Mouse (Mus musculus) erythroblast, adult 5-6 weeks (primary cell): ENCODE results near the gene Etv2. TPM values are rescaled to one million over a fixed set of nuclear protein-coding genes. Genes with fewer than 3 reads are reported as not detected.

ENCODE experiments used
- ATAC-seq: replicated peaks from 2 replicates; pipeline ENCODE4 v1.8.0; 2016; ENCODE audit warnings: moderate number of reproducible peaks, mild to moderate bottlenecking, moderate TSS enrichment, inconsistent platforms; ENCODE audit not compliant: poor library complexity, low FRiP score, severe bottlenecking
- total RNA-seq, 2 experiments: library from RNA; stranded (forward) in 1 of 2; stranded (reverse) in 1 of 2; fragments of 150-400 nt in 1 of 2; fragments of 200-764, 138-1000 nt in 1 of 2; gene quantifications; 2 replicates each; pipeline versions ENCODE4 v1.2.3 to v1.2.4; 2015 to 2017; ENCODE audit warnings: low replicate concordance in 2 of 2

Gene Etv2
- total RNA-seq (2015; ENCODE audit: low replicate concordance) (not detected in 2 replicates), total RNA-seq (2017; ENCODE audit: low replicate concordance) (not detected in 2 replicates)

DNA sequence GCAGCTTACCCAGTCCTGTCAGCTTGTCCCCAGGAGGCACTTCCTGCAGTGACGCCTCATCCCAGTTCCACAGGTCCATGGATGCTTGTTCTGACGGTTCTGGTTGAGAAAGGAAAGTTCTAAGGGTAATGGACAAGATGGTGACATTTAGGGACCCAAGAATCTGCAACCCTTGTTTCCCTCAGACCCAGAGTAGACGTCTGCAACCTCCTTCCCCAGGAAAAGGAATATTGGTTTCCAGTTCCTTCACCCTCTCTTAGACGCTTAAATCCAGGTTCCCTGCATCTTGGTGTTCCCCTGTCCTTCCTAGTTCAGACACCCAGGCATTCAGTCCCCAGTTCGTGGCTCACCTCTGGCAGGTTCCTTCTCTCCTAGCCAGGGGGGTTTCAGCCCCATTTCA is at the start of gene Etv2:
Gene Etv2 (minus strand): TSS at position 101 of the 400 bp plus-strand sequence.
- no peak for ATAC-seq

DNA sequence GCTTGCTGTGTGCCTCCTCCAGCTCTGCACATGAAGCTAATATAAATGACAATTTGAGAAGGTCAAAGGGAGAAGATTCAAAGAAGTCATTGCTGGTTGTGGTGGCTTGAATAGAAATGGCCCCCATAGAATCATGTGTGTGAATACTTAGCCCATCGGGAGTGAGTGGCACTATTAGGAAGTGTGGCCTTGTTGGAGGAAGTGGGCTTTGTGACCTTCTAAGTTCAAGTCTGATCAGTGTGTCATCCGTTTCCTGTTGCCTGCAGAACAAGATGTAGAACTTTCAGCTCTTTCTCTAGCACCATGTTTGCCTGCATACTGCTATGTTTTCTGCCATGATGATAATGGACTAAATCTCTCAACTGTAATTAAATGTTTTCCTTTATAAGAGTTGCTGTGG is 47.8 kb upstream of the Etv2 start:
- ATAC-seq: no peak

DNA sequence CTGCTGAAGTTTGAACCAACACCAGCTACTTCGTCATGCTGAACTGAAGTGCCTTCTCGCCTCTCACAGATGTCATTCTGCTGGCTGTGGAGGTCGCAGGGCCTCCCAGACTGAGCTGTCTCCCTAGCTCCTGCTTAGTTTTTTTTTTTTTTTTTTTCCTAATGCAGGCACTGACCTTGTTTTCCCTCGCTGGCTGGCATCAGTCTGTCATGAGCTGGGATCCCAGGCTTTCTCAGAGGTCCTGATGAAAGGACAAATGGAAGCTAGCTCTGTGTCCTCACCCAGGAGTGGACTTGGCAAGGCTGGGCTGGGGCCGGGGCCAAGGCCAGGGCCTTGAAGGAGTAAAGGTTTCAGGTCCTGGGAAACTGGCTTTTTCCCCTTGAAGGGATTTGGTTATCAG is 46.2 kb upstream of the Etv2 start:
- ATAC-seq: no peak

DNA sequence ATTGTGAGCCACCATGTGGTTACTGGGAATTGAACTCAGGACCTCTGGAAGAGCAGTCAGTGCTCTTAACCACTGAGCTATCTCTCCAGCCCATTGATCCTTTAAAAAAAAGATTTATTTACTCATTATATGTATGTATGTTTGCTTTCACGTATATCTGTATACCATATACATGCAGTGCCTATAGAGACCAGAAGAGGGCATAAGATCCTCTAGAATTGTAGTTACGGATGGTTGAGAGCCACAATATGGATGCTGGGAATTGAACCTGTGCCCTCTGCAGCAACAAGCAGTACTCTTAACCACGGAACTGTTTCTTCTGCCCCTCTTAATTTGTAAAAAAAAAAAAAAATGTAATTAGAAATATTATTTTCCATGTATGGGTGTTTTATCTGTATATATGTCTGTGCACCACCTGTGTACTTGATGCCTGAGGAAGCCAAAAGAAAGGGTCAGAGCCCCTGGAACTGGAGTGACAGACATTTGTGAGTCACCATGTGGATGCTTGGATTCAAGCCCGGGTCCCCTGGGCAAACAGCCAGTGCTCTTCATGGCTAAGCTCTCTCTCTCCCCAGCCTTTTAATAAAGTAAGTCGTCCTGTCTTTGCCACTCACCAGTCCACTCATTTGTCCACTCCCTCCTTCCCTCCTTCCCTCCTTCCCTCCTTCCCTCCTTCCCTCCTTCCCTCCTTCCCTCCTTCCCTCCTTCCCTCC is 42.8 kb upstream of the Etv2 start:
- ATAC-seq: no peak

DNA sequence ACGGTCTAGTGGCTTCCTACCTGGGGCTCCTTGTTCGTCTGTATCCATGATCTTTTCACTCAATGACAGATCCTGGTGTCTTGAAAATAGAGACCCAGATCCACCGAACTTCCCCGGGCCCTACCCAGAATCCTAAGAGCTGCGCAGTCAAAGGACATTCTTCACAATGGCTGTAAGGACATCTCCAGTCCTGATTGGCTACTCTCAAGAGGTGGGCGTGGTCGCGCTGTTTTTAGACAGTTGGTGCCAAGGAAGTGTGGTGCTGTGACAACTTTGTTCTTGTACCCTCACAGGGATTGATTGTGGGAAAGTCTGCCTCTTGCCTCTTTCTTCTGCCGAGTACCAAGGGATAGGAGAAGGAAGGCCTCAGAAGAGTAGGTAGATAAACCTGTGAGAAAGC is 35.8 kb upstream of the Etv2 start, which contains the start of gene Pmis2:
Gene Pmis2 (minus strand): TSS at position 126 of the 400 bp plus-strand sequence.
- no peak for ATAC-seq

DNA sequence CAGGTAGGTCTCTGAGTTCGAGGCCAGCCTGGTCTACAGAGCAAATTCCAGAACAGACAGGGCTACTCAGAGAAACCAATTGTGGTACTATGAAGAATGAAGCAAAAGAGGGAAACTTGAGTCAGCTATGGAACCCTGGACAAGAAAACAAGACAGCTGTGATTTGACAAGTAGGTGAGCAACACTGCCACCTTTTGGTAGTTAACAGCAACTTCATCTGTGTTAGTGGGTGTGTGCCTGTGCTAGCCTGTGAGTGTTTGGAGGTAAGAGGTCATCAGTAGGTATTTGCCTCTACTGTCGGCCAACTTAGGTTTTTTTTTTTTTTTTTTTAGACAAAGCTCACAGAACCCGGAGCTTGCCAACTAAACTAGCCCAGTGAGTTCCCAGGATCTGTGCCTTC is 33.6 kb upstream of the Etv2 start:
- ATAC-seq: peak; percentile 56; the same call in 1 of the 2 replicates

DNA sequence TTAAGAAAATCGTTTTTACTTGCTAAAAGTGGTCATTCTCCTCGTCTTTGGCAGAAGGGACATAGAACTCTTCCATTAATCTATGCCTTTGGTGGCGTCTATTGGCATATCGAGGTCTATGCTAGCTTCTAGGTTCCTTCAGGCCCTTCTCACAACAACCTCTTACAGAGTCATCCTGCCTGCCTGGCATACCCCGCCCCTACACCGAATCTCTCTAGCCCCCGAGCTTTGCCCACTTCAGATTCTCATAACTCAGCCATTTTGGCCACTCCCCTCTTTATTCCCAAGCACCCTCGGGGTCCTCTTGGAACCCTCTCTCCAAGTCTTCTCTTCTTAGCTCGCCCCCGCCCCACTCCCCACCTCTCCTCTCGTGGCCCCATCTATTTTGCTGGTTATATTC is 29.7 kb upstream of the Etv2 start:
- ATAC-seq: peak; percentile 24; the same call in 1 of the 2 replicates

DNA sequence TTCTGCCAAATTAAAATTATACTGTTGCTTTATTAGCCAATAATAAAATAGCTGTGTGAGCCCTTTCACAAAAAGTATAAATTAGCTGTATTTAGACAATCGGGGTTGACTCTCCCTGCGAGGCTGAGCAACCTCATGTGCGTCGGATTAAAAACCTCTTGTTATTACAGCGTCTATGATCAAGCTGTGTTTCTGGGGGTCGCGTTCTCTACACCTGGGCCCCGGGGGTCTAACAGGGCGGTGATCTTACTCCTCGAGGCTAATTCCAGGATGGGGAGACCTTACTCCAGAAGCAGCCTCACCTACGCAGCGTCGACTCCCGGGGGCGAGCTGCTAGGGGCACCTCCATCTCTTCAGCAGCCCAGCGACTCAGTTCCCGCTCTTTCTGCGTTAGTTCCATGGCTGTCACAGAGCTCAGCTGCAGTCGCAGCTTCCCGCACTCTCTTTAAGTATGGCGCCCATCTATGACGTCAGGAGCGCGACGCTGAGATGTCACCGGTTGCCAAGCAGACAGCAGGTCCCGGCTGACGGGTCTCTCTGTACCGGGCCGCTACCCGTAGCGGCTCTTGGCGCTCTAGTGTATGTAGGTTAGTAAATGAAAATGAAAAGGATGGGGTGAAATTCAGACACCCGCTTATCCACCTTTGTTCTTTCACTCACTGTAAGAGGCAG is 29.0 kb upstream of the Etv2 start, which contains the start of gene Haus5:
Gene Haus5 (minus strand): TSS at position 466 of the 672 bp plus-strand sequence.
- ATAC-seq: peak; percentile 98

DNA sequence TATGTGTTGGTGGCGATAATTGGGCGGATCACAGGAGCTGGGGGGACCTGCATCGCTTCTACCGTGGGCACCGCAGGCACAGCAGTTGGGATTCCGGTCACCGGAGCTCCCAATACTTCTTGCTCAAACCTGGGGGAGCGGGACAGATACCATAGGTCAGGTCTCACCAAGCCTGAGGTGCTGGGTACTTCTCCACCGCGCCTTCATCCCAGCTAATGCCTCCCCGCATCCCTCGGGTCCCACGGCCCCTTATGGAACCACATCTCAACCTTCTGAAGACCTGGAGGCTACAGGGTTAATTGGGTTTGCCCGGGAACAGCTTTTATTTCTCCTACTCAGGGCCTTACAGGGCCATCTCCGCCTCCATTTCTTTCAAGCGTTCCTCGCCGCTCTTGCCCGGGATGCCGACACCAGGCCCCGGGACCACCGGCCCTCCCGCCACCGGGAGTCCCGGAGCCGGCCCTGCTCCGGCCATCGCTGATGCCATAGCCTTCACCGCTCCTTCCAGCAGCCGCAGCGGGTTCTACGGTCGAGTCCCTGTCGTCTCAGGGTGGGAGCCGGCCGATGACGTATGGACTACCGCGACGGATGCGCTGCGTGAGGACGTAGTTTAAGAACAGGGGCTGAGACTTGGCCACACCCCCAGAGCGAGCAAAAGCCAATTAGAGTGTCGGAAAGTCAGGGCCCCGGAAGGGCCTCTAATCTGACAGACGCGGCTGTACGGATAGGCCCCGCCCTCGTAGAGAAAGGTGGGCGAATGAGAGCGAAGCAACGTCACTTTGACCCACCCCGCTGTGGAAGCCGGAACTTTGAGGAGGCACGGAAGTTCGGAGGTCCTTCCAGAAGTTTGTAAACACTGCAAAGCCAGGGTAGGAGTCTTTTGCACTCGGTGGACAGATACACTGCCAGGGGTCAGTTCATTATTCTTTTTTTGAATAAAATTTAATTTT is 14.2 kb upstream of the Etv2 start, which contains the start of gene Rbm42:
Gene Rbm42 (minus strand): TSS at position 727 of the 950 bp plus-strand sequence.
- peak; percentile 98 for ATAC-seq

DNA sequence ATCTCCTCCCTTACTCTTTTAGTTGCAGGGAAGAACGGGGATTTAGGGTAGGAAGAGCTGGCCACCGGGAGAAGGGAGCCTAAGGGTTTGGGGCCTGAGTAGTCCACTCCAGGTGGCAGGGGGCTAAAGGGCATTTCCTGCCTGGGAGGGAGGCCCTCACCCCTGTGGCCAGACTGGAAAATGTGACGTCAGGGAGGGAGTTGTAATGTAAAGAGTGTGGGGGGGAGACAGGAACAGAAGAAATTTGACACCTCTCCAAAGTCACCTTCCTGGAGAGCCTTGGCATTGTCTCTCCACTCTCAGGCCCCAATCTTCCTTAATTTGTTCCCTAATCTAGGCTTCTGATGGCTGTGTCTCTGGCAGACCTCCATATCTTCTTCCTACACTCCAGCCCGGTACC is 3.4 kb upstream of the Etv2 start:
- ATAC-seq: no peak

DNA sequence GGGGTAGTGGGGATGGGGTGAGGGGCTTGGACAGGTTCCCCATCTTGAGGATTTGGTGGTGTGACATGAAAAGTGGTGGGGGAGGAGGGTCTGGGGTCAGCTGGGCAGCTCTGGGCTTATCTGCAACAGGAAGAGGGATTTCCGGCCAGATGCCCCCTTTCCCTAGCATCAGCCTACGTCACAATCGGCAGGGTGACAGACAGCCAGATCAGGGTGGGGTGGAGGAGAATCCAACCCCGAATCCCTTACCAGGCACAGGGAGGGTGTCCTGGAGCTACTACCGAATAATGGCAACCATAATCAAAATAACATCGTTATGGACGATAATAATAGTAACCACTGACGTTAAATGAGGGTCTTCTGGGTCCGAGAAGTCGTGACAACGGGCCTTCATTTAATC is 743 bp upstream of the Etv2 start:
- ATAC-seq: no peak

DNA sequence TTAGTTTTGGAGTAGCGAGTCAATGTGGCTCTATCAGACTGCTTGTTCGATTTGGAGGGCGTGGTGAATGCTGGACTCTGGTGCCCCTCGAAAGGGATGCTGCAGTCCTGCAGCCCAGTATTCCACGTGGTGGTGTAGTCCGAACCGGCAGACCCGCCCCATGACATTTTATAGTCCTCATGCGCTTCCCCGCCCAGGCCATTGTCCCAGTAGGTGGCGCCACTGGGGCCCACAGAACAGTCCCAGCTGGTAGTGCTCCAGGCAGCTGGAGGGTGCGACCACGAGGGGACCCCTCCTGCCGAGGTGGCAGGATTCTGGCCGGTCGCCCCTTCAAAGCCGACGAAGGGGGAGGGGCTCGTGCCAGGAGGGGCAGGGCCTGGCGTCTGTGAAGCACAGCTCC is 1.0 kb downstream of the Etv2 start:
- ATAC-seq: peak; percentile 66

DNA sequence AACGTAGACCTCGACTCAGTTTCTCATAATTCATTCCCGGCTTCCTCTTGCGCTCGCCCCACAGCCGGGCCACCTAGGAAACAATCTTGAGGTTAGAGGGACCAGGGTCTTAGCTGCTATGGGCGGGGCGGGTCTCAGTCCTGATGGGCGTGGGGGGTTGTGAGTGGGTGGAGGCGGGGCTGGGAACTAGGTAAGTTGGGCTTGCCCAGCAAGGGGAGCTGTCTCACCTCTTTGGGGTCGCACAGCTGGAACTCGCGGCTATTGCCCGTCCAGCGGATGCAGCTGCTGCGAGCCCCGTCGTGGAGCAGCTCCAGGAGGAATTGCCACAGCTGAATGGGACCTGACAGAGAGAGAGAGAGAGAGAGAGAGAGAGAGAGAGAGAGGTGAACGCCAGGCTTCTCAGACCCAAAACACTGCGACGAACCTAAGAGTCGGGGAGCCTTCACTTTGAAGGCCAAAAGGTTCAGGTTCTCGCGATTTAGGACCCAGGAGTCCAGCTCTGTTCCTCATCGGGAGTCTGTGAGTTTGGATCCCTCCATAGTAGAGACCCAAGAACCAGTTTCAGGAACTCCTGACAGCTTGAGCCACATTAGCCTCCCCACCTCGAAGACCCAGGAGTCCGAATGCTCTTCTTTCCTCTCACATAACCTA is 1.8 kb downstream of the Etv2 start:
- ATAC-seq: no peak

DNA sequence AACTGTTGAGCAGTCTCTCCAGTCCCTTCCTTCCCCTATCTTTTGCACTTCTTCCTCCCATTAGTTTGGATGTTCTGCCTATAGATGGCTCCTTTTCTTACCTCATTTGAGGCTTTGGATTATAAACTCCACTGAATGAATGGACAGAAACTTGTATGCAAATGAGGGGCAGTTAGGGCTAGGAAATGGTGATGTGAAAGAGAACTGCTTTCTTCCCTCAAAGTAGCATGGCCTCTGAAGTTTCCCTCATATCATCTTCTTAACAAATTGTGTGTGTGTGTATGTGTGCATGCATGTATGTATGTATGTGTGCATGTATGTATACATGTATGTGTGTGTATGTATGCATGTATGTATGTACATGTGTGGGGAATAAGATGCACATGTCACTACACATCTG is 6.6 kb downstream of the Etv2 start:
- no peak for ATAC-seq

DNA sequence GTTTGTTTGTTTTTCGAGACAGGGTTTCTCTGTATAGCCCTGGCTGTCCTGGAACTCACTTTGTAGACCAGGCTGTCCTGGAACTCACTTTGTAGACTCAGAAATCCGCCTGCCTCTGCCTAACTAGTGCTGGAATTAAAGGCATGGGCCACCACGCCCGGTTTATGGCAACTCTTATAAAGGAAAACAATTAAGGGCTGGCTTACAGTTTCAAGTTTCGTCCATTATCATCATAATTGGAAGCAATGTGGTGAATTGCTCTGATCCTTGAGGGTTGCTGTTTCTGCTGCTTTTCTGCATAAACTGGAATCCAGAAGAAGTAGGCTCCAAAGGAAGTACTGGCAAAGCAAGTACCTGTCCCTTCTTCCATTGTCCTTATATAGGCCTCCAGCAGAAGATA is 9.0 kb downstream of the Etv2 start:
- no peak for ATAC-seq

DNA sequence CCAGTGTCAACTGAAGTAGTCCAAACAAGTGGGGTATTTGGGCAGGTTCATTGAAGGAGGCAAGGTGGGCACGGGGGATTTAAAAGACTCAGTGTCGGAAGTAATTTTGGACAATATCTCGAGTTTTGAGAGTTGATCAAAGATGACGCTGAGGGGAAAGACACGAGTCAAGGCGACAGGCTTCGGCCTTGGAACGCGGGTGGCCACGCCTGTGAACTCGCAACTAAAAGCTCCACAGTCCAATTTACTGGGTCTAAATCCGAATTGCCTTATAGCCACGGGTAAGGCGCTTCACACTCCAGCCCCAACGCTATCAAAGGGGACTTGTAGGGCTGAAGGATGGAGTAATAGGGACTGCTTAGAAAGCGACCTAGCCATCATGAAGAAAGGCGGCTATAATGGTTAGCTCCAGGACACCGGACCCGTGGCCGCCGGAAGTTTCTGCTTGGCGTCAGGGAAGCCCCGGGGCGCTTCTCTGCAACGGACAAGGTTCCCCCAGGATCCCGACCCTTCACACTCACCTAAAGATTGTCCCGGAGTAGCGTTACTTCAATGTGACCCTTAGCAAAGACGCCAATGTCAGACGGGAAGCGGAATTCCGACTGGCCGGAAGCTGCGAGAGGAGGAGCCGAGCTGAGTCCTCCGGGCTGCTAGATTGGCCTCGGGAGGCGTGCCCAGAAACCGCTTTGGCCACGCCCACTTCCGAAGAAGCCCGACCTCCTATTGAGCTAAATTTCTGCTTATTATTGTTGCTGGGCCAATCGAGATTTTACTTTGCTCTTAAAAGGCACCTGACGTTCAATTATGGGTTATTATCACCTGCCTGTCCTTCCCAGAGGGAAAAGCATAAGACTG is 9.9 kb downstream of the Etv2 start, which contains the start of gene Cox6b1:
Gene Cox6b1 (minus strand): TSS at position 622 of the 855 bp plus-strand sequence.
- ATAC-seq: peak; percentile 98

DNA sequence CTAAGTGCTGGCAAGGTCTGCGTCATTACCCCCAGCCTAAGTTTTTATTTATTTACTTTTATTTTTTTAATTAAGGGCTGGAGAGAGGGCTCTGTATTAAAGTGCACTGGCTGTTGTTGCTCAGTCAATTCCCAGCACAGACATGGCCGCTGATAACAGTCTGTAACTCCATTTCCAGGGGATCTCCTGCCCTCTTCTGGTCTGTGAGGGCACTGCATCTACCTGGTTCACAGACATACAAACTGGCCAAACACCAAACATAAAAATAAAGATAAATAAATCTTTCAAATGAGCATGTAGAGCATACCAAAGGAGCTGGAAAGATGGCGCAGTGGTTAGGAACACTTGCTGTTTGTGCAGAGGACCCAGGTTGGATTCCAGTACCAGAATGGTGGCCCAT is 16.4 kb downstream of the Etv2 start:
- ATAC-seq: peak; percentile 59; the same call in 1 of the 2 replicates

DNA sequence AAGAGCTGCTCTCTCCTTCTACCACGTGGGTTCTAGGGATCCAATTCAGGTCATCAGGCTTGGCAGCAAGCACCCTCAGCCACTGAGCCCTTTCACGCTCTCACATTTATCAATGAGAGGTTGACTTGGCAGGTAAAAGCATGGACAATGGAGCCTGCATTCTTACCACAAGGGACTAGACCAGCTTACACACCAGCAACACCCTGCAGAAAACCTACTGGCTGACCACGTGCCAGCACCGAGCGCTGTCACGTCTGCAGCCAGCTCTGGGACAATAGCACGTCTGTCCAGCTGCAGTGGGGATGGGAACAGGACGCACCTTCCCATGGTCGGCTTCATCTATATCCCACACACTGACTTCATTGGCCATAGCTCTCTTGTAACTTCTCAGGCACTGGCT is 17.0 kb downstream of the Etv2 start:
- no peak for ATAC-seq
